Mouse (Mus musculus): ENCODE data around the gene Tbxas1.

The Tbxas1 gene

DNA sequence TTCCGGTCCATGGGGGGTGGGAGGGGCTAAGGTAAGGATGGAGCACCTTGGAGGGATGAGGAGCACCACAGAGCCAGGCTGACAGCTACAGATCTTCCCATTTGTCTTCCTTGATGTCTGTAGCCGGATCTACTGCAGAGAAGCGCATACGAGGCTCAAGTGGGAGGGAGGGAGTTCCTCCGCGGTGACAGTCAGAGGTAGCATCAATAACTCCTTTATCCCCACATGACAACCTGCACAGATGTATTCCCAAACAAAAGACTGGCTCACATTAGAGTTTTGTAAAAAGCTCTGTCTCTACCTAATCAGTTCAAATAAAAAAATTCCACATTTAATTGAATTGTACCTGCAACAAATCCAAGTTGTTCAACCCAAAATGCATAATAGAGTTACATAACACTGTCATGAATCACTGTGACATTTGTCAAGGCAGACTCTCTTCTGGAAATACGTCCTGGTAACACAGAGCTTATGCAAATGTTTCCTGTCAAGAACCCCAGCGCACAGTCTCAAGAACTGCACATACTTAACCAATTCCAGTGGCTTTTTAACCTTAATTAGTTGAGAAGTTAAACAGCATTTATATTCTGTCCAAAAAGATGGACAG is 86.3 kb downstream of the Tbxas1 start:
- DNase-seq (ENCODE audit: low spot score), result no peak

DNA sequence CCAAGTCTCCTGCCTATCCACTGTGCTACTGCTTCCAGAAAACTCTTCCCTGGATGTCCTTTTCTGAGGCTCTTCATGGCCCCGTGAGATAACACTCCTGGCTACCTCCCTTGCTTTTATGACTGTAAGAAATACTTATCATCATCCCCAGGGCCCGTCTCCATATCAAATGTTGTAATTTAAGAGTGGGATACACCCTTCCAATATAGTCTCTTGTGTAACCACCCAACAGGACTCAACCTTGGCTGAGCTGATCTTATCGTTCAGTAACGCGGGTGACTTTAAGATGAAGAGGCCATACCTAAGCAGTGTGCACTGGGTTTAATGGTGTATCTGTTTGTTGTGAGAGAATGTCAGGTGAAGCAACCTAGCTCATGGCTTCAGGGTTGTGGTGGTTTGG is 91.6 kb downstream of the Tbxas1 start:
- no peak for DNase-seq (ENCODE audit: low spot score)

DNA sequence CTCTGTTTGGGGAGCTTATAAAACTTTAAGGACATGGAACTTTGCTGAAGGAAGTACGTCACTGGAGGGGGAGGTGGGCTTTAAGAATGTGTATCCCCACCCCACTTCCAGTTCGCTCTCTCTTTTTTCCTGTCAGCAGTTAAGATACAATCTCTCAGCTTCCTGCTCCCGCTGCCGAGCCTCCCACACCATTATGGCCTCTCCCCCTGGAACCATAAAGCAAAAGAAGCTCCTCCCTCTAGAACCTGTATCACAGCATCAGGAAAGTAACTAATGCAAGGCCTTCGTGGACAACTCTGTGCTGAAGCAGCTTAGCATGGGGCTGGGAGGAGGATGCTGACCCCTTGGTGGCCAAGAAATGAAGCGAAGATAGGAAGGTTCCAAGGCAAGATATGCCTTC is 92.1 kb downstream of the Tbxas1 start:
- no peak for DNase-seq (ENCODE audit: low spot score)

DNA sequence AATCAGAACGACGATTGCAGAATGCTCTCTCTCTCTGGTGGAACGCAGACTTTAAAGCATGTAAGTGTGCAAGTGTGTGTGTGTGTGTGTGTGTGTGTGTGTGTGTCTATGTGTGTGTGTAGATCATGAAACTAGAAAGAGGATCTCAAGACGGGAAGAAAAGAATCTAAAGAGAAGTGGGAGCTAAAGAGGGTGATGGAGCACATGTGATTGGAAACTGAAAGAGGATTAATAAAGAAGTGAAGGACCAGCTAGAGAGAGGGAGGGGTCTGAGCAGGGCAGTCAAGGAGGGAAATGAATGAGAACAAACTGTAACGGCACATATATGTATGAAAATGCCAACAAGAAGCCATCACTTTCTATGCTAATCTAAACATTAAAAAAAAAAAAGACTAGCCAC is 92.8 kb downstream of the Tbxas1 start:
- no peak for DNase-seq (ENCODE audit: low spot score)

DNA sequence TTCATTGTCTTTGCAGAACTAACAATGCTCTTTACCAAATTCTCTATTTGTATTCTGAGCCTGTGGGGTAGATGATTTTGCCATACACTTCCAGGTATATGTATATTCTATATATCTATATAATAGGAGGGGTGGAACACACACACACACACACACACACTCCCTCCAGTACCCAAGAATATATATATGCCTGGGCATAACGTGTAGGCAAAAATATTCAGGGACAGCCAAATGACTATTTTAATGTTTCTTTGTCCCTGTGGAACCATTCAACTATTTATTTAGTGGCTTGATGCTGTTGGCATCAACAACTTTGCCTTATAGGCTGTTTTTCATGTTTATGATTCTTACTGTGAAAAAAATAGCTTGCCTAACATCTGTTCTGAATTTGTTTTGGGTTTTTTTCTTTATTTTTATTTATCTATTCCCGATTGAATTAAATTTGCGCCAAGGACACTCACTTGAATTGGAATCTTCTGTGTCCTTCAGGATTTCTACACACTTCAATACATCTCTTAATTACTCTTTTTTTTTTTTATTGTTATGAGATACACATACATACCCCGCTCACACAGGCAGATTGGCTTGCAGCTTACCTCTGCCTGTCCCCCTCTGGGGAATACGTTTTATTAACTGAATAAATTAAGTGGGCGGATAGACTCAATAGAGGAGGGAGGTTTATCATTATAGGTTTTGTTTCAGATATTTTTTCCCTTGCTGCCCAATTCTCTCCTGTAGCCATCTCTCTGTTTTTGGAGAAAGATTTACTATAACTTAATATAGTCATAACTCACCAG is 94.9 kb downstream of the Tbxas1 start:
- no peak for DNase-seq (ENCODE audit: low spot score)

DNA sequence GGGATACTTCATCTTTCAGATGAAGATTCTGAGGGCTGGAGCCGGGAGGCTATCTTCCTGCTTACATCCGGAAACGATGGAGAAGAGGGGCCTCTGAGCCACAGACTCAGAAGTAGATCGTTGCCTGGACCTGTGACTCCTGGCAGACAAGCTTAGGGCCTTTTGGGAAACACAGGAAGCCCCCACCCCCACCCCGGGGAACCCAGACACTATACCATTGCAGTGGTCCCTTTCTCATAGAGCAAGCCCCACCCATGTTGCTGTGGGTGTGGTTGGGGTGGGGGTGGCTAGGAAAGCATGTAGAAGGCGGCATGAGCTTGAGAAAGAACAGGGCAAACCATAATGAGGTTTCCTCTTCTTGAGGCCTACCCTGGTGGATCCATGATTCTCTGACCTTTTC is 95.6 kb downstream of the Tbxas1 start:
- no peak for DNase-seq (ENCODE audit: low spot score)

DNA sequence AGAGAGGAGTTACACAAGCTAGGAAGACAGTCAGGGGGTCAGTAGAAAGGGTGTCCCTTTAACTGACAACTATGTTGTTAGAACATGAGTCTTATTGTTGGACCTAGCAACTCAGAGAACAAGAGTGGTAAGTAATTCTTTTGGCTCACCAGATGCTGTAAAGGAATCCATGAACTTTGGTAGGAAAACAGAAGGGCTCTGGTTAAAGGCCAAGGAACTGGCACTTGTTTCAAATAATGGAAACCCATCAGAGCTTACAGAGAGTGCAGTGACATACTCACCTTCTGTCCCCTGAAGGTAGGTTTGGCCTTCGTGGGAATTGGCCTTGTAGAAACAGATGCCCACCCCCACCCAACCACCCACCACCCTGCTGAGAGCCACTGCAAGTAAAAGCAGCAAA is 97.6 kb downstream of the Tbxas1 start:
- DNase-seq (ENCODE audit: low spot score), result no peak

DNA sequence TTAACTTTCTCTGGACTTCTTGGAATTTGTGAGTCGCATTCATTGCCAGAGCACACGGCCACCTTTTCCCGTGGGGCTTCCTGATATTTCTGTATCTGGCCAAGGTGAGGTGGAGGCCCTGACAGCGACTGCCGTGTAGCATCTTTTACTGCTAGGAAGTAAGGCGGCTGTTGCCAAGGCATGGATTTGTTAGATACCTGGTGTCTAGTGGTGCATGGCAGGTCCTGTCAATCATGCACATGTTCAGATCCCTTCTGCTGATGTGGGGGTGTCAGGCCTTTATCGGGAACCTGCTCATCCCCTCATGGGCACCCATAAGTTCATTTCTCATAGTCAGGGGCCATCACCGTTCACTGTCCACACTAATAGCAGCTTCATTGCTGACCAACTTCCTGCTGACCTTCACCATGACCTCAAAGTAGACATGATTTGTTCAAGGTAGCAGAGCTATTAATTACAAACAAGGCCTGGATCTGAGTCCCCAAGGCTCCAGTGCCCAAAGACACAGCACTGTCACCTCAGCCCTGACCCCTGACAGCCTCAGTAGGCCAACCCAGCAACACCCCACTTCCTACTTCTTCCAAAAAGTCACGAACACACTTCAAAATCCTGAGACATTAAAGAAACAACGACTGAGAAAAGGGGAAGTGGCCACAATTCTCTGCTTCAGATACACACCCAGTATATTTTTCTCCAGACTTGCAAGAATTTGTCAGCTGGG is 98.4 kb downstream of the Tbxas1 start:
- no peak for DNase-seq (ENCODE audit: low spot score)

DNA sequence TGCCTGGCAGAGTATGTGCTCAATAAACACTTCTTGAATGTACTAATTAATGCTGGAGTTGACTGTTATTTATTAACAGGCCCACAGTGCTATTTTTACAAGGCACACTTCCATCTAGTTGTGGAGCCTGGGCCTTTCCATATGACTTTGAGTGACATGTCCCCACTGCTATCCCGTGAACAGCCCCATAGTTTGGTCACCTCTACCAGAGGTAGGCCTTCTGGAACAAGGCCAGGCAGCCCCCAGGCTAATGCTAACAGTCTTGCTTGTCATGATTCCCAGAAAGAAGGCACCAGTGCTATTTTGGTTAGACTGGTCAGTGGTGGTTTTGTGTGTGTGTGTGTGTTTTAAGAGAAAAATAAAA is 98.9 kb downstream of the Tbxas1 start:
- no peak for DNase-seq (ENCODE audit: low spot score)

DNA sequence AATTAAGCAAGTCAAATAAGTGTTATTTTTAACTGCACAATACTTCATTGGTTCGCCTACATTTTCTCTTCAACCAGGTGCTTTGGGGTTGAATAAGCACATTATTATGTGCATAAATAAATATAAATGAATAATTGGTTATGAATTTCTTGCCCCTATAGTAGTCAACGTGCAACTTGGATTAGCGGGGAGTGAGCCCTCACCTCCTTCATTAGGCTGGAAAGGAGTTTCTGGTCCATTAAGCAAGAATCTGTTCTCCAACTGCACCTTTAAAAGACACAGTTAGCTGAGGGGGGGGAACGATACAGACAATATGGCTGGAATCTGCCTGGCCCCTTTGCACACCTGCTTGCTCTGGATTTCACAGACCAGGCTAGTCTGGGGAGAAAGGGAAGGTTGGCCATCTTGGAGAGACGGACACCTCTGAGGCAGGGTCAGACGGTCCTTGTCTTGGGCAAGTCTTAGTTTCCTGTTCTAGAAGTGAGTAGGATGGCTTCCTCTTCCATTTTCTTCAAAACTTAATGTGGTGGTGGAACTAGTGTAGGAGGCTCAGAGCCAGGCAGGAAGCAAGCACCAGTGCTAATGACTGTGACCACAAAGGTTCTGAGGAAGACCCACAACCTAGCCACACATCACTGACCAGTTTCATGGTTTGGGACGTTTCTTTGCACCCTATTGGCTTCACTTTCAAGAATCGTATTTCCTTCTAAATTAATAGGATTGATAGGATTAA is 99.5 kb downstream of the Tbxas1 start:
- DNase-seq (ENCODE audit: low spot score), result no peak

DNA sequence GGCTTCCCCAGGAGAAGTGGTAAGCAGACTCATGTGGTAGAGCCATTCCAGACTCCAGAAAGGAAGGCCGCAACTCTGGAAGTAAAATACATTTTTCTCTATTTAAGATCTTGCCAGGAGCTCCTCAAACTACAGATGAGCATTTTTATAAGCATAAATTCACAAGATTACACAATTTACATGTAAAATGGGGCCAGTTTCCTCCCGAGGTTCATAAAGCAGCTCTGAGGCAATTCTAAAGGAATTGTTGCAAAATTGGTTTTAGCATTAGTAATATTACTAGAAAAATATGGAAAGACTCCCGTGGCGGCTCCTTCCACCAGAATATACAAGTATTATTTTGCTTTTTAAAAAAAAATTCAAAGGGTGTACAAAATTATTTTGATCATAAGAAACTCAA is 100.7 kb downstream of the Tbxas1 start:
- DNase-seq (ENCODE audit: low spot score), result no peak

DNA sequence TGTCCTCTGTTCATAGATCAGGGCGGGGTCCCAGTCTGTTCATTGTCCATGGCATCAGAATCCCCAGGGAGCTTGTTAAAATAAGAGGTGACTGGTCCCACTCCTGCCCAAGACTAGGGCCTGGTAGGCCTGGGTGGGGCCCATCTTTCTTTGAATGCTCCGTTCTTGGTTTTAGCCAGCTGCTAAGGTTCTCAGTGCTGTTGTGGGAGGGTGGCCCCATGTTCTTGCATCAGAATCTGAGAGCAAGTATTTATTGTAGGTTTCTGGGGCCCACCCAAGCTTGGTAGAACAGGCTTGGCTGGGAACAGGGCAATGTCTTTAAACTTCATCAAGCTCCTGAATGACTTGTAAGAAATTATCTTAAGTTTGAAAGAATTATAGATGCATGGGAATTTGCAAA is 101.2 kb downstream of the Tbxas1 start:
- no peak for DNase-seq (ENCODE audit: low spot score)

DNA sequence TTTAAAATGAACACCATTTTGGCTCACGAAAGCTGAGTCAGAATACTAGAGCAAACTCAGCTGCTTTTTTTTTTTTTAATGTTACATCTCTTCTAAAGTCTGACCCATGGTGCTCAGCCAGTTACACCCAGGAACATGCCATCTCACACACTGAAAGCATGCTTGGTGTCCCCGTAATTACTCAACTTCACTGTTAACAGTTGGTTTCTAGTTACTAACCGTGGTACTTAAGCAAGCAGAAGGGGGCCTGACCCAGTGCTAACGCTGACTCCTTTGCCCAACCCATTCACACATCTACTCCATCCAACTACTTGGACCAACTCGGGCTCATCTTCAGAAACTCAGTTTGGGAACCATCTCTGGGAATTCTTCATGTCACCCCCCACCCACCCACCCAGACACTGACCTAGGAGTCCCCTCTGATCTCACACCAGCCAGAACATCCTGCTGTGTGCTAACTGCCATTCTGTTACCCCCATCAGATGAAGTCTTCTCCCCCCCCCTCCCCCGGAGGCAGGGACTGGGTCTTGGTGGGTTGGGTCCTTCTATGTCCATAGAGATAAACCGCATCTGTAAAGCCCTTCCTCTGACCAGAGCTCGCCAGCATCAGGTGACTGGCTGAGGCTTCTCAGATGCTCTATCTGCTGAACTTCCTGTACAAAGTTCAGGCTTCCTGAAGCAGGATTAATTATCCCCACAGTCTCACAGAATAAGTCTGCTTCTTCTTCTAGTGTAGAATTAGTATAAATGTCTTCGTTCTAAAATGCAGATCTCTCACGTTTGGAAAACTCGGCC is 105.9 kb downstream of the Tbxas1 start:
- no peak for DNase-seq (ENCODE audit: low spot score)

DNA sequence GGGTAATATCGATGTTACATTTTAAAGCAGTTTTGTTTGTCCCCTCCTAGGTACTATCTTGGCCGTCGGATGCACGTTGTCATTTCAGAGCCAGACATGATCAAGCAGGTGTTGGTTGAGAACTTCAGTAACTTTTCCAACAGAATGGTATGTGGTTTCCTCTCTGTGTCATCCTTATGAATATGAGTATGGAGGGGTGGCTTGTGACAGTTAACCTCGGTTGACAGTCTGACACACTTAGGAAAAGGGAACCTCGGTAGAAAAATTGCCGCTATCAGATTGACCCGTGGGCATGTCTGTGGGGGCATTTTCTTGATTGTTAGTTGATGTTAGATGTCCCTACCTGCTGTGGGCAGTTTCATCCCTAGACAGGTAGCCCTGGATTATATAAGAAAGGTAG is 106.9 kb downstream of the Tbxas1 start:
- DNase-seq (ENCODE audit: low spot score), result no peak

DNA sequence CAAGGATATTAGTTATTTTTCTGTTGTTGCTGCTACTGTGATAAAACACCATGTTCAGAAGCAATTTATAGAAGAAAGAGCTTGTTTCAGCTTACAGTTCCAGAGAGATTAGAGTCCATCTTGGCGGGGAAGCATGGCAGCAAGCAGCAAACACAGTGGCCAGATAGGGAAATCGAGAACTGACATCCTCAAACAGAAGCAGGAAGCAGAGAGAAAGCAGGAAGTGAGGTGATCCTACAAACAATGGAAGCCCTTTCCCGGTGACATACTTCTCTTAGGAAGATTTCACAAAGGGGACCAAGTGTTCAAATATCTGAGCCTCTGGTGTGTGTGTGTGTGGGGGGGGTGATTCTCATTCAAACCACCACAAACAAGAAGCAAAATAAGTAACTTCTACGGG is 107.5 kb downstream of the Tbxas1 start:
- no peak for DNase-seq (ENCODE audit: low spot score)

DNA sequence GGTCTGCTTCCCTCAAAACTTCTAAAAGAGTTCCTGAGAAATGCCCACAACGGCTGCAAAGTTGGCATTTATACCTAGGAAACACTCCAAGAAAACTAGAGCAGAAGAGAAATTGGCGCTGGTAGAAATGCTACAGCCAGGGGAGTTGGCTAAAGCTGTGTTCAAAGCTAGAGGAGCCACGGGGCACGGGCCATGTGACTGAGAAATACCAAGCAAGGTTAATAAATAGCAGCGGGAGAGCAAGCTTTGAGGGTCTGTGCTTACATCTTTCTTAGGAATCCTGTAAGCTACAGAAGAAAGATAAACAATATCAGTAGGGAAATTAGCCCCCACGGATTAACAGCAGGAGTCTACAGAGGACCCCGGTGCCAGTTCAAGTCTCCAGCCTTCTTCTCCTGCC is 107.9 kb downstream of the Tbxas1 start:
- DNase-seq (ENCODE audit: low spot score), result no peak

DNA sequence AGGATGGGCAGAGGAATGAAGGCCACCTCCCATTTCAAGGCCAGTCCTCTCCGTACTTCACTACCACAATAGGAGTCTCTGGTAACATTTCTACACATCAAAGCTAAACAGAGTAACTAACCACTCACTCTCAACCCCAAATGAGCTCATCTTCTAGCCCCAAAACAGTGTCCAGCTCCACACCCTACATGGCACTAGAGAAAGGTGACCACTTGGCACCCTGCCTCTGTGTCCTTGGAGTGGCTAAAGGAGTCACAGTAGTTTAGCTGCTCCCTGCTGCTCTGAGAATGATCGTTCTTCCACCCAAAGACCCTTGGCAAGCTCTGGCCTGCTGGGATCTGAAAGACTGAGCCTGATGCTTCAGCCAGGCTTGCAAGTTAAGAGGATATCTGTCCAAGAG is 109.4 kb downstream of the Tbxas1 start:
- DNase-seq (ENCODE audit: low spot score), result no peak

DNA sequence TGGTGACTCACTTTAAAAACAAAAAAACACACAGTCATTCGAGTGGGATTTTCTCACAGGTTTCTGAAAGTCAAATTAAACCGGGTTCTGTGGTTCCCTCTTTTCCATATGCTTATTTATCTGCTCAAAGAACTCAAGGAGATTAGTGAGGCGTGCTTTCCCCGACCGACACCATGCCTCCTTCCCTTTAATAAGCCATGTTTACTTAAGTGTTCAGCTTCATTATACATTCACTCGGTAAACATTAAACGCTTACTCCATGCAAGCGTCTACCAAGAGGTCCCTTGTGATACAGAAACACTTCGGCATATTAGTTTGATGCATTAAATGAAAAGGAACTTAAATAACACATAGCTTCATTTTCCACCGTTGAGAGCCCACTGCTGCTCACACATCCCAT is 111.4 kb downstream of the Tbxas1 start:
- DNase-seq (ENCODE audit: low spot score), result no peak

DNA sequence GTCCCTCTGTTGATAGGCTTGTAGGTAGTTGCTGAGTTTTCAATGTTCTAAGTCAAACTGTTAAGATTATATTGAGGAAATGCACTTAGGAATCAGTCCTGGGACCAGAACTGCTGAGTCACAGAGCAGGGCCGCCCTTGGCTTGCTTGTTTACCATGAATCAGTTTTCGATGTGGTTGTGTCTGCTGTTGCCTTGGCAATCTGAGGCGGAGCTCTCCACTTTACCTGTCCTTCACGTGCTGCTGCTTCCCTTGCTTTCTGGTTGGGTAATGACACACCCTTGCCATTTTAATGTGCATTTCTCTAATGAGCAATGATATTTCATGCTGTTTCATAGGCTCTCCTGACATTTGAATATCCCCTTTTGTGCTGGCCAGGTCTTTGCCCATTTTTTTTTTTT is 116.8 kb downstream of the Tbxas1 start:
- DNase-seq (ENCODE audit: low spot score), result peak; percentile 28

DNA sequence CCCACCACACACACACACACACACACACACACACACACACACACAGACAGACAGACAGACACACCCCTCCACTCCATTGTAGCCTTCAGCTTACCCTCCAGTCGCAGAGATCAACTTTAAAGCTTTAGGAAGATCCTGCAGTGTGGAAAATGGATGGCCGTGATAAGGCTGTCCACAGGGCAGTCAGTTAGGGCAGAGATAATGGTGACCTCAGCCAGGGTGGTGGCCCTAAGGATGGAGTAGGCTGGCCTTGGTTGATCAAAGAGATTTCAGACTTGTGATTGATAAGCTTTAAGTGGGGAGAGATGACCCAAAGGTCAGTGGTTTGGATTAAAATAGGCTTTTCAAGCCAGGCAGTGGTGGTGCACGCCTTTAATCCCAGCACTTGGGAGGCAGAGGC is 120.6 kb downstream of the Tbxas1 start:
- no peak for DNase-seq (ENCODE audit: low spot score)

DNA sequence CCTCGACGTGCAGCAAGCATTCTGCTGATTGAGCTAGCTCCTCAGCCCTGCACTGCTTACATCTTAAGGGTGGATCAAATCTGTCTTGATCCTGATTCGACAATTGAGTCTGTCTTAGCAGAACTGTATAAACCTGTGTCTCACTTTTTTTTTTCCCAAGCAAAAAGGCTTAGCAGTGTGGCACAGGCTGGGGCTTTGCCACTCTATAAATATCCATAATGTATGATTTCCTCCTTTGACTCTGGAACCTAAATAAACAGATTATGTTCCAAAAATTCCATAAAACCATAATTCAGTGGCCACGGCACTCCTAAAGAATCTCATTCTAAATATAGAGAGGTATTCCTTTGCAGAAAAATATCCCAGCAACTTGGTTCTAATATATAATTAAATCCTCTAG is 122.6 kb downstream of the Tbxas1 start:
- DNase-seq (ENCODE audit: low spot score), result no peak

DNA sequence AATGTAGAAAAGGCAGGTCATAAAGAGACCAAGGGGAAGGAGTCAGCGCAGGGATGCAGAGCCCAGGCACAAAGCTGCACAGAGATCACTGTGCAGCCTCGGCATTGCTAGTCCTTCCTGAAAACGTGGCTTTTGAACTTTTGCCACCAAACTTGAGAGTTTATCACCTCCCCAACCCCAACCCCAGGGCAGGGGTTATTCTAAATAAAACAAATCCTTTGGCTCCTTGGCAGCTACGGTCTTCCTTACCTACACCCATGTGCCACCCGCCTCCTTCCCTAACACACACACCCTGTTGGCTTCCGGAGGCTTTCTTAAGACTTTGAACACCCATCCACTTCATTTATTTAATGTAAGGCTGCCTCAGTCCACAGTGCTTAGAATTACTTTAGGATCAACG is 127.9 kb downstream of the Tbxas1 start:
- DNase-seq (ENCODE audit: low spot score), result no peak

All from spleen, adult 12 weeks (tissue).